Mouse (Mus musculus) olfactory bulb, adult 2 months (tissue): ENCODE results near the gene Tmem107.

Experiments
- CTCF ChIP-seq: fragments of 200-500 bp; IDR thresholded peaks from 2 replicates; pipeline ENCODE4 v1.5.1; 2012; ENCODE audit warnings: low read depth, mild to moderate bottlenecking, low read length, moderate library complexity; ENCODE audit not compliant: insufficient read depth
- POLR2A ChIP-seq: fragments of 200-500 bp; IDR thresholded peaks from 2 replicates; pipeline ENCODE4 v1.6.1; 2012; ENCODE audit warnings: mild to moderate bottlenecking, low read depth, low read length, moderate library complexity; ENCODE audit not compliant: insufficient read depth

- TF ChIP-seq CTCF (no peak), POLR2A (no peak)
These were observed 5.3 kb downstream of the Tmem107 start for GRCm38 (mm10) chr11:69075764-69076479.
